Mouse (Mus musculus) splenic B cell, adult 2 months (primary cell): Measurements from ENCODE around the gene Mrpl34.

ENCODE experiments used
- DNase-seq: peaks from one replicate; pipeline ENCODE4 v3.0.0-alpha.2; 2011; ENCODE audit warnings: low read depth, low spot score
- H3K27me3 ChIP-seq: 2 replicates; pipeline ENCODE4 v1.6.1; 2012; ENCODE audit warnings: mild to moderate bottlenecking, low read length, moderate library complexity, mixed read lengths; ENCODE audit not compliant: control insufficient read depth, poor library complexity, insufficient read depth, severe bottlenecking
- H3K36me3 ChIP-seq: 2 replicates; pipeline ENCODE4 v1.6.1; 2012; ENCODE audit warnings: mild to moderate bottlenecking, low read length, moderate library complexity, mixed read lengths; ENCODE audit not compliant: control insufficient read depth, poor library complexity, insufficient read depth, severe bottlenecking

Gene Mrpl34

GRCm38 (mm10) chr8:71496481-71496880 is 31.7 kb downstream of the Mrpl34 start:
- no peak for DNase-seq
- Histone ChIP-seq H3K36me3 (no peaks in the 10 kb centered on the region; the same call in 1 of the 2 replicates), H3K27me3 (no peaks in the 10 kb centered on the region)

- Histone ChIP-seq H3K36me3 (no peaks in the 10 kb centered on the region), H3K27me3 (no peaks in the 10 kb centered on the region)
- no peak for DNase-seq
Observed at GRCm38 (mm10) chr8:71497077-71497645, 32.4 kb downstream of the Mrpl34 start.

GRCm38 (mm10) chr8:71497881-71498501 is 33.2 kb downstream of the Mrpl34 start:
- no peaks in the 10 kb centered on the region for H3K27me3 ChIP-seq
- no peak for DNase-seq
- no peaks in the 10 kb centered on the region for H3K36me3 ChIP-seq

- Histone ChIP-seq H3K27me3 (no peaks in the 10 kb centered on the region), H3K36me3 (no peaks in the 10 kb centered on the region)
- no peak for DNase-seq
Observed at GRCm38 (mm10) chr8:71498816-71499690, 34.3 kb downstream of the Mrpl34 start.

- no peak for DNase-seq
- no peaks in the 10 kb centered on the region for H3K36me3 ChIP-seq
- no peaks in the 10 kb centered on the region for H3K27me3 ChIP-seq
Observed at GRCm38 (mm10) chr8:71504349-71504748, 39.6 kb downstream of the Mrpl34 start.

GRCm38 (mm10) chr8:71505326-71505725 is 40.6 kb downstream of the Mrpl34 start:
- Histone ChIP-seq H3K27me3 (no peaks in the 10 kb centered on the region), H3K36me3 (no peaks in the 10 kb centered on the region)
- DNase-seq, result no peak

- no peaks in the 10 kb centered on the region for H3K36me3 ChIP-seq
- DNase-seq, result no peak
- no peaks in the 10 kb centered on the region for H3K27me3 ChIP-seq
Observed at GRCm38 (mm10) chr8:71505979-71506378, 41.2 kb downstream of the Mrpl34 start.

GRCm38 (mm10) chr8:71507589-71508104 is 42.9 kb downstream of the Mrpl34 start:
- Histone ChIP-seq H3K36me3 (no peaks in the 10 kb centered on the region), H3K27me3 (no peaks in the 10 kb centered on the region)
- DNase-seq, result no peak

- no peaks in the 10 kb centered on the region for H3K36me3 ChIP-seq
- DNase-seq, result no peak
Observed at GRCm38 (mm10) chr8:71509316-71509715, 44.6 kb downstream of the Mrpl34 start.

GRCm38 (mm10) chr8:71511644-71512043 is 46.9 kb downstream of the Mrpl34 start, which contains the start of gene Plvap:
Gene Plvap, minus strand, starts transcription at chr8:71511752.
- Histone ChIP-seq H3K27me3 (no peaks in the 10 kb centered on the region), H3K36me3 (no peaks in the 10 kb centered on the region)
- no peak for DNase-seq

More at GRCm38 (mm10) chr8:71509316-71509715, 44.6 kb downstream of the Mrpl34 start:
- no peaks in the 10 kb centered on the region for H3K27me3 ChIP-seq

GRCm38 (mm10) chr8:71513018-71513754 is 48.4 kb downstream of the Mrpl34 start:
- no peaks in the 10 kb centered on the region for H3K36me3 ChIP-seq
- DNase-seq, result no peak
- no peaks in the 10 kb centered on the region for H3K27me3 ChIP-seq

- DNase-seq, result no peak
- Histone ChIP-seq H3K27me3 (no peaks in the 10 kb centered on the region), H3K36me3 (no peaks in the 10 kb centered on the region)
Observed at GRCm38 (mm10) chr8:71515043-71515442, 50.3 kb downstream of the Mrpl34 start.
